Comparison of ENCODE assay signal across 39 mouse cellular contexts in the genomic region with DNA sequence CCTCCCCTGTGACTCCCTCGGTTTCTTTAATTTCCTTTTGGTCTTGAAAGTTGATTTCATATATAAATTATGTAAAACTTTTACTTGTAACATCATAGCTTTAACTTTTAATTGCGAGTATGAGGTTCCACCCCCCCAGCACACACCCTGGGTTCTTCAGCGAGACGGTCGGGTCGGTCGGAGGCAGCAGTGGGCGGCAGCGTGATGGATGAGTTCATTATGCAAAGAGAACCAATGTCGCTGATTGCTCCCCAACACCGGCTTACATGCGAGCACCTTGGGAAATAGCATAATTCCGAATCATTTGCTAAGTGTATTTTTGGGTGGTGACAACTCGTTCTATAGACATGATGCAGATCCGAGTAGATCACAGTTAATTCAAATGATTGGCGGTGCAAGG. TPM values are rescaled to one million over a fixed set of nuclear protein-coding genes. Genes with fewer than 3 reads are reported as not detected.
"Had no signal": no experiment of that assay in that cellular context is flagged by ENCODE, and none has a peak within 500 bp of the region (broad histone marks: within the 10 kb centered on the region; RNA-seq: fewer than 3 reads in every experiment).

No protein-coding gene starts in this region.

- H3K4me3 ChIP-seq: heart, adult 2 months; heart, embryonic 10.5 days; heart, embryonic 13.5 days; heart, embryonic 15.5 days; hindbrain, embryonic 10.5 days; hindbrain, embryonic 15.5 days; intestine, embryonic 15.5 days; kidney, embryonic 15.5 days; layer of hippocampus, adult 2 months; left cerebral cortex, adult 2 months had no signal

- ATAC-seq: hindbrain, embryonic 16.5 days; hindbrain, postnatal 0 days; inflammation-experienced regulatory T-cells, adult 6 months; intestine, embryonic 15.5 days; intestine, embryonic 16.5 days; intestine, postnatal 0 days had no signal

- H3K27ac ChIP-seq: heart, adult 2 months; hindbrain, embryonic 14.5 days; hindbrain, embryonic 15.5 days; intestine, embryonic 15.5 days; kidney, embryonic 15.5 days; kidney, postnatal 0 days; layer of hippocampus, adult 2 months; left cerebral cortex, adult 2 months had no signal

- H3K9me3 ChIP-seq: heart, embryonic 10.5 days; heart, embryonic 15.5 days; hindbrain, embryonic 15.5 days; intestine, embryonic 15.5 days had no signal

- H3K9ac ChIP-seq: heart, embryonic 15.5 days; hindbrain, embryonic 14.5 days; hindbrain, embryonic 15.5 days; intestine, embryonic 15.5 days; kidney, embryonic 15.5 days had no signal

- H3K27me3 ChIP-seq: heart, embryonic 13.5 days; heart, embryonic 15.5 days; hindbrain, embryonic 15.5 days; intestine, embryonic 15.5 days; kidney, embryonic 15.5 days had no signal

- H3K4me2 ChIP-seq: hindbrain, embryonic 14.5 days; hindbrain, embryonic 15.5 days; intestine, embryonic 15.5 days; kidney, embryonic 15.5 days had no signal

- DNase-seq: heart, adult 2 months; heart, postnatal 10 days; heart, postnatal 14 days; heart, postnatal 4 days; kidney, adult 11 months; kidney, adult 18-20 months; kidney, adult 2 months; kidney, adult 8-10 months; kidney, adult 9 months; kidney, postnatal 10 days; kidney, postnatal 14 days; kidney, postnatal 25 days; kidney, postnatal 36 days; kidney, postnatal 4 days; layer of hippocampus, adult 9-11 months; layer of hippocampus, postnatal 36 days had no signal

RNA-seq across cellular contexts. Expression of gene Mrln, which starts 50.7 kb away (rescaled TPM):
- total RNA-seq: hematopoietic stem cell, adult 5-6 weeks; layer of hippocampus, adult 18-20 months; layer of hippocampus, adult 2 months; layer of hippocampus, adult 8-10 months; layer of hippocampus, postnatal 25 days; left cerebral cortex, adult 18-20 months; left cerebral cortex, adult 2 months had no signal
- polyA plus RNA-seq: heart, postnatal 0 days; inflammation-experienced regulatory T-cells, adult 6 months; intestine, postnatal 0 days; large intestine, adult 2 months had no signal
